Mouse (Mus musculus): ENCODE data around the gene C1qtnf1. TPM values are rescaled to one million over a fixed set of nuclear protein-coding genes. Genes with fewer than 3 reads are reported as not detected.
"Not testable (repeated sequence)": the region's sequence is repeated elsewhere in the genome, so short reads cannot be mapped to it uniquely, and the experiment has no call there.

C1qtnf1 gene
- 4.1 and 4.2 TPM in 2 replicates for polyA plus RNA-seq (2015; fragmentation: Nextera tagmentation; extraction: Ambion mirVana)

GRCm38 (mm10) chr11:118427986-118428385 is at the start of gene C1qtnf1:
TSS of gene C1qtnf1 (plus strand) at chr11:118428203.
- Histone ChIP-seq H3K9ac (ENCODE audit: low read depth, low read length) (peak within 1 kb of the TSS; percentile 55), H3K27ac (ENCODE audit: low read length) (0 out of 2 replicates have a peak within 1 kb of the TSS, but pooled peaks have one; percentile 40), H3K9me3 (replicated peaks; ENCODE audit: control insufficient read depth, low read length, poor library complexity, severe bottlenecking) (no peaks in the 10 kb centered on the region), H3K4me1 (ENCODE audit: control insufficient read depth, insufficient read depth, low read length) (peaks cover 25% of the 10 kb centered on the region), H3K4me3 (ENCODE audit: low read depth, low read length) (peak within 1 kb of the TSS; percentile 32), H3K27me3 (ENCODE audit: control insufficient read depth, insufficient read depth, low read depth, low read length) (no peaks in the 10 kb centered on the region; the same call in 1 of the 2 replicates), H3K36me3 (ENCODE audit: control insufficient read depth, insufficient read depth, low read length) (no peaks in the 10 kb centered on the region), H3K4me2 (ENCODE audit: low read length) (peak within 1 kb of the TSS; percentile 50)
- no peak for ATAC-seq
- 3% methylated on average over 8 of the region's 8 CpGs for WGBS

GRCm38 (mm10) chr11:118378656-118379055 is 49.3 kb upstream of the C1qtnf1 start:
- Histone ChIP-seq H3K4me3 (ENCODE audit: low read depth, low read length) (no peak overlapping the region), H3K4me1 (ENCODE audit: control insufficient read depth, insufficient read depth, low read length) (peaks cover 3% of the 10 kb centered on the region; the same call in 1 of the 2 replicates), H3K27me3 (ENCODE audit: control insufficient read depth, insufficient read depth, low read depth, low read length) (no peaks in the 10 kb centered on the region), H3K9me3 (replicated peaks; ENCODE audit: control insufficient read depth, low read length, poor library complexity, severe bottlenecking) (no peaks in the 10 kb centered on the region), H3K9ac (ENCODE audit: low read depth, low read length) (no peak overlapping the region), H3K27ac (ENCODE audit: low read length) (no peak overlapping the region), H3K4me2 (ENCODE audit: low read length) (no peak overlapping the region), H3K36me3 (ENCODE audit: control insufficient read depth, insufficient read depth, low read length) (no peaks in the 10 kb centered on the region)
- ATAC-seq = no peak
- 91% methylated on average over 6 of the region's 6 CpGs for WGBS

GRCm38 (mm10) chr11:118379251-118380009 is 48.6 kb upstream of the C1qtnf1 start:
- Histone ChIP-seq H3K36me3 (ENCODE audit: control insufficient read depth, insufficient read depth, low read length) (no peaks in the 10 kb centered on the region), H3K9me3 (replicated peaks; ENCODE audit: control insufficient read depth, low read length, poor library complexity, severe bottlenecking) (no peaks in the 10 kb centered on the region), H3K4me3 (ENCODE audit: low read depth, low read length) (no peak overlapping the region), H3K27ac (ENCODE audit: low read length) (no peak overlapping the region), H3K9ac (ENCODE audit: low read depth, low read length) (no peak overlapping the region; the same call in 1 of the 2 replicates), H3K4me1 (ENCODE audit: control insufficient read depth, insufficient read depth, low read length) (peaks cover 3% of the 10 kb centered on the region; the same call in 1 of the 2 replicates), H3K4me2 (ENCODE audit: low read length) (no peak overlapping the region), H3K27me3 (ENCODE audit: control insufficient read depth, insufficient read depth, low read depth, low read length) (no peaks in the 10 kb centered on the region)
- 46% methylated on average over 11 of the region's 11 CpGs for WGBS
- 0 out of 2 replicates have a peak, but pooled peaks have one; percentile 58 for ATAC-seq

DNA sequence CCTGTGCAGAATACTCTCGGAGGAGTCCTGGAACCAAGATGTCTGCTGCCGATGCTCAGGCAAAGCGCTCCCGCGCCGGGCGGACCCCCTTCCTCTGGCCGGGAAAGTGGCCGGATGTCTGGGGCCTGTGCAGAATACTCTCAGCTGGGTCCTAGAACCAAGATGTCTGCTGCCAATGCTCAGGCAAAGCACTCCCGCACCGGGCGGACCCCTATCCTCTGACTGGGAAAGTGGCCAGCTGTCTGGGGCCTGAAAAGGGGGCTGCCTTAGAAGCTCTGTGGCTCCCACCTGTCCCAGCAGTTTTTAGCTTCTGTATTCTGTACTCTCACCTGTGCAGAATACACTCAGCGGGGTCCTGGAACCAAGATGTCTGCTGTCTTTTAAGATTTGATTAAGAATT is 40.2 kb upstream of the C1qtnf1 start:
- H3K4me1 ChIP-seq (ENCODE audit: control insufficient read depth, insufficient read depth, low read length); H3K4me2 ChIP-seq (ENCODE audit: low read length); H3K9me3 ChIP-seq (replicated peaks; ENCODE audit: control insufficient read depth, low read length, poor library complexity, severe bottlenecking); H3K27me3 ChIP-seq (ENCODE audit: control insufficient read depth, insufficient read depth, low read depth, low read length); ATAC-seq; H3K27ac ChIP-seq (ENCODE audit: low read length); H3K9ac ChIP-seq (ENCODE audit: low read depth, low read length); H3K4me3 ChIP-seq (ENCODE audit: low read depth, low read length); H3K36me3 ChIP-seq (ENCODE audit: control insufficient read depth, insufficient read depth, low read length): not testable (repeated sequence)
- 92% methylated on average over 13 of the region's 13 CpGs for WGBS

DNA sequence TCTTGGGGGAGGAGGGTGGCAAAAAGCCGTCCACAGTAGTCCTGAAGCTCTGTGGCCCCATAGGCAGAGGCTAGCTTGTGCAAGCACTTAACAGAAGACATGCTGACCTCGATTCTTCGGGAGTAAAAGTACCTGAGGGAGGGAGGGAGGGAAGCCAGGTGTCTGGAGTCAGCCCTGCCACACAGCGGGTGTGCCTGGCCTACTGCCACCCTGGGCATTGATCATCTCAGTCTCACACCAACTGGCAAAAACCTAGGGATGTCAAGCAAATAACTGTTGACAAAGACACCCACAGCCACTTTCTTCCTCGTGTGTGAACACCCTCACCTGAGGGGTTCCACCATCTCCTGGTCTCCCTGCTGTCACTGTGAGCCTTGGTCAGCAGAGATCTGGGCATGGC is 34.0 kb upstream of the C1qtnf1 start:
- Histone ChIP-seq H3K9ac (ENCODE audit: low read depth, low read length) (no peak overlapping the region), H3K4me1 (ENCODE audit: control insufficient read depth, insufficient read depth, low read length) (no peaks in the 10 kb centered on the region), H3K27ac (ENCODE audit: low read length) (no peak overlapping the region), H3K4me3 (ENCODE audit: low read depth, low read length) (no peak overlapping the region), H3K27me3 (ENCODE audit: control insufficient read depth, insufficient read depth, low read depth, low read length) (no peaks in the 10 kb centered on the region), H3K4me2 (ENCODE audit: low read length) (no peak overlapping the region), H3K9me3 (replicated peaks; ENCODE audit: control insufficient read depth, low read length, poor library complexity, severe bottlenecking) (no peaks in the 10 kb centered on the region), H3K36me3 (ENCODE audit: control insufficient read depth, insufficient read depth, low read length) (no peaks in the 10 kb centered on the region)
- 80% methylated on average over 5 of the region's 5 CpGs for WGBS
- no peak for ATAC-seq

DNA sequence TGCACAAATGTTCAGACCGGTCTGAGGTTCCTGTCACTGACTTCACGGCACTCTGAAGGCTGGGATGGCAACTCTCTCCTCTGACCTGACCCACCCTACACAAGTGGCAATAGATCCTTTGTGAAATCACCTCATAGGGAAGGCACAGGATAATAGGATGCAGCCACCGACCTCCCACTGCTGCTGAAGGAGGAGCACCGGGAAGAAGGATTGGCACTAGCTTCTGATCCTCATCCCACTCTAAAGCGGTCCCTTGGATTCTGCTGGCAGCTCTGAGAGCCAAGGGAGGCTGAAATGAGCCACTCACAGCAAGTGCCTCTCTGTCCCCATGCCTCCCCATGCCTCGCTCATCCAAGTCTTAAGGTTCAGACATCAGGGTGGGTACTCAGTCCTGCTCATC is 33.5 kb upstream of the C1qtnf1 start:
- H3K4me3 ChIP-seq (ENCODE audit: low read depth, low read length) = no peak overlapping the region
- WGBS = 55% methylated on average over 6 of the region's 6 CpGs
- H3K36me3 ChIP-seq (ENCODE audit: control insufficient read depth, insufficient read depth, low read length) = no peaks in the 10 kb centered on the region
- H3K9me3 ChIP-seq (replicated peaks; ENCODE audit: control insufficient read depth, low read length, poor library complexity, severe bottlenecking) = no peaks in the 10 kb centered on the region
- no peak overlapping the region for H3K27ac ChIP-seq (ENCODE audit: low read length)
- no peaks in the 10 kb centered on the region for H3K4me1 ChIP-seq (ENCODE audit: control insufficient read depth, insufficient read depth, low read length)
- no peaks in the 10 kb centered on the region for H3K27me3 ChIP-seq (ENCODE audit: control insufficient read depth, insufficient read depth, low read depth, low read length)
- H3K4me2 ChIP-seq (ENCODE audit: low read length) = no peak overlapping the region
- no peak overlapping the region for H3K9ac ChIP-seq (ENCODE audit: low read depth, low read length)
- no peak for ATAC-seq

- Histone ChIP-seq H3K27me3 (ENCODE audit: control insufficient read depth, insufficient read depth, low read depth, low read length) (no peaks in the 10 kb centered on the region), H3K36me3 (ENCODE audit: control insufficient read depth, insufficient read depth, low read length) (no peaks in the 10 kb centered on the region), H3K4me1 (ENCODE audit: control insufficient read depth, insufficient read depth, low read length) (0 out of 2 replicates have a peak, but pooled peaks cover 2% of the 10 kb centered on the region), H3K4me2 (ENCODE audit: low read length) (no peak overlapping the region), H3K9ac (ENCODE audit: low read depth, low read length) (no peak overlapping the region), H3K4me3 (ENCODE audit: low read depth, low read length) (no peak overlapping the region), H3K9me3 (replicated peaks; ENCODE audit: control insufficient read depth, low read length, poor library complexity, severe bottlenecking) (no peaks in the 10 kb centered on the region), H3K27ac (ENCODE audit: low read length) (no peak overlapping the region)
- 92% methylated on average over 26 of the region's 26 CpGs for WGBS
- no peak for ATAC-seq
Measured at GRCm38 (mm10) chr11:118397806-118398530, 30.0 kb upstream of the C1qtnf1 start.

DNA sequence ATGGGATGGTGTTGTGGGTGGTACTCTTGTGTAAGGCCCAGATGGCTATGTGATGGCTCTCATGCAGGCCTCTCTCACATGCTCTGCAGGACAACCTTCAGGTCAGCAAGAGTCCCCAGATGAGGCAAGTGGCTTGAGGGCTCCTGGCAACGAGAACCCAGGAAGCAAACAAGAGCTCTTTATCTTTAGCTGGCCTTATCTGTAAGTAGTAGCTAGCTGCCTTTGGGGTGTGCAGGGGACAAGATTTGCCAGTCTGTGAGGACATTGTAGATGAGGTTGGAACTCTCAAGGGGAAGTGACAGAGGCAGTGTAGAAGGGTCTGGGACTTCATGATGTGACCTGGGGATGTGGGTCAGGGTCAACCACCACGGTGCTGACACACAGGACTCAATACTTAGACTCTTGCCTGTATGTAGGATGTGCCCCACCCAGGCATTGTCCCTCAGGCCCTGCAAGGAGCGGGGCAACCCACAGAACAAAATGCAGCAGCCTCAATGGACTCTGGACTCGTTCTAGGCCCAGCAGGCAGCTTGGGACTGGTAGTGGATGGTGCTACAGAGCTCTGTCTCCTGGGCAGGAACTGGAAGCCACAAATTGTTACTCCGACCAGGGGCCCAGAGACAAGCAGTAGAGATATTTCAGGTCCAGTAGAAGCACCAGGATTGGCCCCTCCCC is 28.0 kb upstream of the C1qtnf1 start:
- Histone ChIP-seq H3K27me3 (ENCODE audit: control insufficient read depth, insufficient read depth, low read depth, low read length) (no peaks in the 10 kb centered on the region), H3K27ac (ENCODE audit: low read length) (no peak overlapping the region), H3K4me3 (ENCODE audit: low read depth, low read length) (no peak overlapping the region), H3K9ac (ENCODE audit: low read depth, low read length) (no peak overlapping the region), H3K36me3 (ENCODE audit: control insufficient read depth, insufficient read depth, low read length) (no peaks in the 10 kb centered on the region), H3K4me2 (ENCODE audit: low read length) (no peak overlapping the region), H3K9me3 (replicated peaks; ENCODE audit: control insufficient read depth, low read length, poor library complexity, severe bottlenecking) (no peaks in the 10 kb centered on the region), H3K4me1 (ENCODE audit: control insufficient read depth, insufficient read depth, low read length) (0 out of 2 replicates have a peak, but pooled peaks cover 2% of the 10 kb centered on the region)
- 80% methylated on average over 5 of the region's 5 CpGs for WGBS
- no peak for ATAC-seq

All from midbrain, embryonic 16.5 days (tissue).